Mouse (Mus musculus) lung, postnatal 4 days (tissue): Measurements from ENCODE around the gene Stra6l.

Experiments
- DNase-seq, 2 experiments: peaks; one replicate each; pipeline ENCODE4 v3.0.0; 2021

Gene Stra6l

GRCm38 (mm10) chr4:45846263-45846662 lies 2.2 kb upstream of the Stra6l start:
- DNase-seq, result no peak

GRCm38 (mm10) chr4:45848825-45849156 lies 327 bp downstream of the Stra6l start:
- DNase-seq, result no peak

GRCm38 (mm10) chr4:45849419-45849818 lies 955 bp downstream of the Stra6l start:
- no peak for DNase-seq

GRCm38 (mm10) chr4:45851640-45852051 lies 3.2 kb downstream of the Stra6l start:
- DNase-seq, result peak in 1 of 2 experiments; percentile 53

- peak; percentile 18 to 55 for DNase-seq
These were observed 5.2 kb downstream of the Stra6l start for GRCm38 (mm10) chr4:45853496-45854246.

- DNase-seq, result peak; percentile 62 to 83
These were observed 7.5 kb downstream of the Stra6l start for GRCm38 (mm10) chr4:45855803-45856424.

- DNase-seq, result no peak
These were observed 12.7 kb downstream of the Stra6l start for GRCm38 (mm10) chr4:45861160-45861559.

GRCm38 (mm10) chr4:45867416-45867815 lies 19.0 kb downstream of the Stra6l start:
- DNase-seq, result no peak

- no peak for DNase-seq
These were observed 20.8 kb downstream of the Stra6l start for GRCm38 (mm10) chr4:45869021-45869815.

GRCm38 (mm10) chr4:45872147-45872546 lies 23.7 kb downstream of the Stra6l start:
- no peak for DNase-seq

GRCm38 (mm10) chr4:45878929-45879328 lies 30.5 kb downstream of the Stra6l start:
- DNase-seq, result peak in 1 of 2 experiments; percentile 27

- DNase-seq, result no peak
These were observed 34.1 kb downstream of the Stra6l start for GRCm38 (mm10) chr4:45882521-45882920.

GRCm38 (mm10) chr4:45883250-45883649 lies 34.8 kb downstream of the Stra6l start:
- no peak for DNase-seq

GRCm38 (mm10) chr4:45889487-45889886 lies 41.0 kb downstream of the Stra6l start:
- DNase-seq, result no peak

GRCm38 (mm10) chr4:45890066-45890761 lies 41.8 kb downstream of the Stra6l start, which contains the start of gene Ccdc180:
TSS of gene Ccdc180 (plus strand) at chr4:45890303.
- peak; percentile 84 to 86 for DNase-seq

GRCm38 (mm10) chr4:45896425-45897081 lies 48.1 kb downstream of the Stra6l start:
- DNase-seq, result no peak

GRCm38 (mm10) chr4:45898413-45898812 lies 49.9 kb downstream of the Stra6l start:
- no peak for DNase-seq

- no peak for DNase-seq
These were observed 60.8 kb downstream of the Stra6l start for GRCm38 (mm10) chr4:45909256-45909655.

GRCm38 (mm10) chr4:45909924-45910323 lies 61.5 kb downstream of the Stra6l start:
- DNase-seq, result no peak

GRCm38 (mm10) chr4:45911256-45911655 lies 62.8 kb downstream of the Stra6l start:
- no peak for DNase-seq

GRCm38 (mm10) chr4:45911876-45912275 lies 63.4 kb downstream of the Stra6l start:
- DNase-seq, result no peak

- DNase-seq, result no peak
These were observed 68.6 kb downstream of the Stra6l start for GRCm38 (mm10) chr4:45917091-45917490.
